Mouse (Mus musculus): Measurements from ENCODE around the gene Ppcdc. TPM values are rescaled to one million over a fixed set of nuclear protein-coding genes. Genes with fewer than 3 reads are reported as not detected.
"Not testable (repeated sequence)": the region's sequence is repeated elsewhere in the genome, so short reads cannot be mapped to it uniquely, and the experiment has no call there.

Ppcdc gene
- polyA plus RNA-seq, 1 experiment from 2014 or later: 21.3 TPM

DNA sequence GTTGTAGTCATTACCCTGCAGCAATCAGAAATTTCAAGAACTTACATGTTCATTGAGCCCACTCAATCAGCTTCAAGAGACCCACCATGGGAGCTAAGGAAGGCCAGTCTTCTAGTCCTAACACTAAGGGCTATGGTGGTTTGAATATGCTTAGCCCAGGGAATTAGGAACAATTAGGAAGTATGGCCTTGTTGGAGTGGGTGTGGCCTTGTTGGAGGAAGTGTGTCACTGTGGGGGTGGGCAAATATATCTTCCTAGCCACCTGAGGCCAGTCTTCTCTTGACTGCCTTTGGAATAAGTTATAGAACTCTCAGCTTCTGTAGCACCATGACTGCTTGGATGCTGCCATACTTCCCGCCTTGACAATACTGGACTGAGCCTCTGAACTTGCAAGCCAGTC lies 696 bp upstream of the Ppcdc start:
- H3K4me1 ChIP-seq: peaks cover 23% of the 10 kb centered on the region
- H3K9me3 ChIP-seq: no peaks in the 10 kb centered on the region
- H3K4me3 ChIP-seq: no peak overlapping the region
- DNase-seq (ENCODE audit: low spot score): no peak
- H3K36me3 ChIP-seq: peaks cover 10% of the 10 kb centered on the region; the same call in 1 of the 2 replicates
- H3K27ac ChIP-seq: 0 out of 2 replicates have a peak overlapping the region, but pooled peaks have one; percentile 36
- no peaks in the 10 kb centered on the region for H3K27me3 ChIP-seq (ENCODE audit: insufficient read depth, poor library complexity, severe bottlenecking)
- WGBS: 88% methylated on average over 1 of the region's 1 CpGs

GRCm38 (mm10) chr9:57439083-57439482 lies 841 bp downstream of the Ppcdc start:
- Histone ChIP-seq H3K4me3 (peak overlapping the region; percentile 66), H3K9me3 (no peaks in the 10 kb centered on the region), H3K27me3 (ENCODE audit: insufficient read depth, poor library complexity, severe bottlenecking) (no peaks in the 10 kb centered on the region), H3K27ac (peak overlapping the region; percentile 95), H3K36me3 (peaks cover 4% of the 10 kb centered on the region; the same call in 1 of the 2 replicates), H3K4me1 (peaks cover 23% of the 10 kb centered on the region)
- DNase-seq (ENCODE audit: low spot score): no peak
- WGBS: 56% methylated on average over 7 of the region's 7 CpGs

DNA sequence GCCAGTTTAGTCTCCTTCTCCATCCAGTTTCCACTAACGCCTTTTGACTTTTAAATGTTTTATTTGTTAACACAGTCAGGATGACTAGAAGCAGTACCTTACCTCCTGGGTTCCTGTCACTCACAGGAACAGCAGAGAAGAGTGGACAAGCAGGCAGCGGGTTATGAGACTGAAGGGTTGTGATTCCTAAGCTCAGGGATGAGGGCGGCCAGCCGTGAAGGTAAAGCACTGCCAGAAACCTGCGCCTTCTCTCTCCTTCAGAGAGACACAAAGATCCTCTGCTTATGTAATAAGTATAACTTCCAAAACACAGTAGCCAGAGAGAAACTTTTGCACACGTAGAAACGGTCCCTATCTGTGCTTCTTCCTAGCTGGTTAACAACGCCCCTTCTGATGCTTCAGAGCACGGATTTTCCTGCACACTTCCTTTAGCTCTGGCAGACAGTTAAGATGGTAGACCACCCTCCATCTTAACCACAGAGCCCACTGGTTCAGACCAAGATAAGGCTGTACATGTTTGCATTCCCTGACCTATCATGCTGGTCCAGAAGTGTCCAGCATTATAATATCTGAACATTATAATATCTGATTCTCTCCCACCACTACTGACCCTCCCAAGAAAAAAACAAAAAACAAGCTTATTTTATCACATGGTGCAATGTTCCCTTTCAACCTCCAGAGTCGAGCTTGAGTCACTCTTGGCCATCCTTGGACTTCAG lies 1.9 kb downstream of the Ppcdc start:
- 73% methylated on average over 10 of the region's 10 CpGs for WGBS
- Histone ChIP-seq H3K27ac (peak overlapping the region; percentile 60; the same call in 1 of the 2 replicates), H3K4me3 (no peak overlapping the region)

DNA sequence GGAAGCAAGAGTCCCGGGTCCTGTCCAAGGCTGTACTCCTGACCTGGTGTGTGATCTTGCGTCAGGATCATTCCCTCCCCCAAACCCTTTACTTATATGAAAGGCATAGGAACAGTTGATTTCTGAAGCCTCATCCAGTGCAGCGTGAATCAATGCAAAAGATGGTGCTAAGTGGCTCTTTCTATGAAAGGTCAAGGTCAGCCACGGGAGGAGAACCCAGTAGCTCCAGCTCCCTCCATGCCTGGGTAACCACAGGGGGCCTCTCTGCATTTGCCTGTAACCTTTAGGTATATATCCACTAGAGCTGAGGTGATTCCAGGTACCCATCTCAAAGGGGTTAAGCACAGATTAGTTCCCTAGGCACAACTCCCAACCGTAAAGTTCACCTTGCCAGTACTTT lies 3.8 kb downstream of the Ppcdc start:
- Histone ChIP-seq H3K9me3 (no peaks in the 10 kb centered on the region), H3K4me1 (peaks cover 43% of the 10 kb centered on the region), H3K27me3 (ENCODE audit: insufficient read depth, poor library complexity, severe bottlenecking) (peaks cover 3% of the 10 kb centered on the region; the same call in 1 of the 2 replicates), H3K36me3 (no peaks in the 10 kb centered on the region), H3K4me3 (no peak overlapping the region), H3K27ac (no peak overlapping the region)
- WGBS: 82% methylated on average over 5 of the region's 5 CpGs
- no peak for DNase-seq (ENCODE audit: low spot score)

More for the DNA sequence above, 1.9 kb downstream of the Ppcdc start:
- DNase-seq (ENCODE audit: low spot score): no peak
- Histone ChIP-seq H3K4me1 (peaks cover 29% of the 10 kb centered on the region), H3K36me3 (no peaks in the 10 kb centered on the region), H3K27me3 (ENCODE audit: insufficient read depth, poor library complexity, severe bottlenecking) (no peaks in the 10 kb centered on the region), H3K9me3 (no peaks in the 10 kb centered on the region)

- Histone ChIP-seq H3K36me3 (no peaks in the 10 kb centered on the region), H3K27ac (no peak overlapping the region), H3K27me3 (ENCODE audit: insufficient read depth, poor library complexity, severe bottlenecking) (peaks cover 3% of the 10 kb centered on the region; the same call in 1 of the 2 replicates), H3K4me3 (no peak overlapping the region), H3K4me1 (peaks cover 47% of the 10 kb centered on the region), H3K9me3 (no peaks in the 10 kb centered on the region)
- 76% methylated on average over 11 of the region's 11 CpGs for WGBS
- no peak for DNase-seq (ENCODE audit: low spot score)
Measured at GRCm38 (mm10) chr9:57434405-57435165, 5.3 kb downstream of the Ppcdc start.

- DNase-seq (ENCODE audit: low spot score): peak; percentile 84
- Histone ChIP-seq H3K9me3 (no peaks in the 10 kb centered on the region), H3K4me1 (peaks cover 53% of the 10 kb centered on the region), H3K36me3 (no peaks in the 10 kb centered on the region), H3K27ac (peak overlapping the region; percentile 81), H3K4me3 (no peak overlapping the region), H3K27me3 (ENCODE audit: insufficient read depth, poor library complexity, severe bottlenecking) (peaks cover 3% of the 10 kb centered on the region; the same call in 1 of the 2 replicates)
- WGBS: 11% methylated on average over 11 of the region's 11 CpGs
Measured at GRCm38 (mm10) chr9:57433097-57434032, 6.6 kb downstream of the Ppcdc start.

GRCm38 (mm10) chr9:57432480-57432879 lies 7.4 kb downstream of the Ppcdc start:
- WGBS: 90% methylated on average over 3 of the region's 3 CpGs
- Histone ChIP-seq H3K4me1 (peaks cover 53% of the 10 kb centered on the region), H3K36me3 (no peaks in the 10 kb centered on the region), H3K27ac (peak overlapping the region; percentile 81), H3K27me3 (ENCODE audit: insufficient read depth, poor library complexity, severe bottlenecking) (peaks cover 3% of the 10 kb centered on the region; the same call in 1 of the 2 replicates), H3K4me3 (no peak overlapping the region), H3K9me3 (no peaks in the 10 kb centered on the region)
- no peak for DNase-seq (ENCODE audit: low spot score)

DNA sequence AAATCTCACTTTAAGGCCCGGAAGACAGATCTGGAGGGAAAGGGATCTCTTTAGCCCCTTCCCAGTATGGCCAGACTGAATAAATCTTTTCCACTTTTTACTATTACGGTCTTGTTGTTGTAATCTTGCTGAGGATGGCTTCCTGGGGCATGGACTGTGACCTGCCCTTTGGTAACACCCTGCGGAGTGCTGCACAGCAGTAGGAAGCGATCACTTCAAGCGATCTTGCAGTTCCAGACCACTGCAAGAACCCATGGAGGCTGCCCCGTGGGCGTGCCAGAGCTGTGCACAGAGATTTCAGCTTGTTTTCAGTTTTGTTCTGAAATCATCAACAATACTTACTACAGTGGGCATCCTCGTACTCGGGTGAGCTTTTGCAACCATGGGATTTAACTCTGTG lies 8.7 kb downstream of the Ppcdc start:
- WGBS: 50% methylated on average over 9 of the region's 9 CpGs
- H3K36me3 ChIP-seq: no peaks in the 10 kb centered on the region
- H3K4me1 ChIP-seq: peaks cover 44% of the 10 kb centered on the region
- H3K27me3 ChIP-seq (ENCODE audit: insufficient read depth, poor library complexity, severe bottlenecking): peaks cover 3% of the 10 kb centered on the region; the same call in 1 of the 2 replicates
- no peak overlapping the region for H3K4me3 ChIP-seq
- H3K9me3 ChIP-seq: no peaks in the 10 kb centered on the region
- H3K27ac ChIP-seq: no peak overlapping the region
- DNase-seq (ENCODE audit: low spot score): no peak

DNA sequence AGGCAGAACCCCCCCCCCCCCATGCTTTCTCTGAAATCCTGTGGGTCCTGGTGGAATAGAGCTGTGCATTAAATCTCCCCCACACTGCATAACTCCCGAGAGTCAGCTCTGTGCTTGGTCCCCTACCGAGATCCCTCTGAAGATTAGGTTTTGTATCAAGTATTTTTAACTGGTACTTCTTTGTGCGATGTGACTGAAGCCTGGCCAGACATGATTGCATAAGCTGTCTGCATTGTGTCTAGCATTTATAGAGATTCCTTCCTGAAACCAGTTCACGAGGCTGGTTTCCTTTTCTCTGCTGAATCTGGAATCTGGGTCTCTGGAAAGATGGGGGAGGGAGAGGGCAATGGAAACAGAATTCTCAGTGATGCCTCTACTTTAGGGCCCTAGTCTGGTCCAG lies 11.5 kb downstream of the Ppcdc start:
- Histone ChIP-seq H3K4me3 (no peak overlapping the region), H3K4me1 (peaks cover 55% of the 10 kb centered on the region), H3K27ac (peak overlapping the region; percentile 52), H3K9me3 (no peaks in the 10 kb centered on the region), H3K27me3 (ENCODE audit: insufficient read depth, poor library complexity, severe bottlenecking) (peaks cover 3% of the 10 kb centered on the region; the same call in 1 of the 2 replicates), H3K36me3 (no peaks in the 10 kb centered on the region)
- DNase-seq (ENCODE audit: low spot score): no peak
- 40% methylated on average over 4 of the region's 4 CpGs for WGBS

DNA sequence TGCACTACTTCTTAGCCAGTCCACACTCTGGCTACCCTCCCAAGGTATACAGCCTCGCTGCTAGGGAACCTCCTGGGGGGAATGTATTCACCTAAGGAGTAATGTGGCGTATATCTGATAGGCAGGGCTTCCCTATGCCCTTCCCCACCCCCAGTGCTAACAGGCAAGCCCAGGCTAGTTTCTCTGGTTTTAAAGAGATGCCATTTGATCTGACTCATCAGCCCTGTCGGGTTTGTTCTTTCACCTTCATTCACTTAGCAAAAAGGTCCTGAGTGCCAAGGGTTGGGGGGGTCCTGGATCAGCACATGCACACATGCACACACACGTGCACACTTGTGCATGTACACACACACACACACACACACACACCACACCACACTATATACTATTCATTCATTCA lies 12.0 kb downstream of the Ppcdc start:
- WGBS: 53% methylated on average over 4 of the region's 4 CpGs
- peaks cover 3% of the 10 kb centered on the region; the same call in 1 of the 2 replicates for H3K27me3 ChIP-seq (ENCODE audit: insufficient read depth, poor library complexity, severe bottlenecking)
- no peaks in the 10 kb centered on the region for H3K36me3 ChIP-seq
- no peaks in the 10 kb centered on the region for H3K9me3 ChIP-seq
- H3K4me3 ChIP-seq: no peak overlapping the region
- DNase-seq (ENCODE audit: low spot score): no peak
- H3K4me1 ChIP-seq: peaks cover 51% of the 10 kb centered on the region
- peak overlapping the region; percentile 52; the same call in 1 of the 2 replicates for H3K27ac ChIP-seq

GRCm38 (mm10) chr9:57427123-57427522 lies 12.8 kb downstream of the Ppcdc start:
- not testable (repeated sequence) for H3K36me3 ChIP-seq; DNase-seq (ENCODE audit: low spot score); H3K27me3 ChIP-seq (ENCODE audit: insufficient read depth, poor library complexity, severe bottlenecking); H3K9me3 ChIP-seq; H3K27ac ChIP-seq; H3K4me3 ChIP-seq
- H3K4me1 ChIP-seq: peaks cover 43% of the 10 kb centered on the region
- whole genome bisulfite sequencing: 83% methylated on average over 4 of the region's 4 CpGs

DNA sequence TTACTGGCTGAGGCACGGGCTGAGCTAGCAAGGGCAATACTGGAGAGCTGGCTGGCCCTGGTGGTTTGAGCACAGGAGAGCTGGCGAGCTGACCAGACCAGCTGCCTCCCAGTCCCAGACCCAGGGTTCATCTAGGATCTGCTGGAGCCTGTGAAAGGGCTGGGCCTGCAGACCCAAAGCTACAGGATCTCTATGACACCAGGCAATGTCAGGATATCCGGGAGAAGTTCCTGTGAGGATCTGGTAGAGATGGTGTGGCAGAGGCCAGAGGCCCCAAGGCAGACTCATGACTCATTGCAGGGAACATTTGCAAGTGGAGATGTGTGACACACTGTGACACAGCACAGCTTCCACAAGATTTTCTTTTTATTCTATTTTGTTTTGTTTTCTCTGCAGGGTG lies 14.8 kb downstream of the Ppcdc start:
- DNase-seq (ENCODE audit: low spot score): no peak
- 55% methylated on average over 3 of the region's 3 CpGs for WGBS
- H3K4me3 ChIP-seq: no peak overlapping the region
- H3K4me1 ChIP-seq: peaks cover 53% of the 10 kb centered on the region
- no peaks in the 10 kb centered on the region for H3K27me3 ChIP-seq (ENCODE audit: insufficient read depth, poor library complexity, severe bottlenecking)
- H3K36me3 ChIP-seq: no peaks in the 10 kb centered on the region
- H3K27ac ChIP-seq: peak overlapping the region; percentile 80
- H3K9me3 ChIP-seq: no peaks in the 10 kb centered on the region

All from heart, embryonic 10.5 days (tissue).